Mouse (Mus musculus) kidney, embryonic 14.5 days (tissue): ENCODE results near the gene Atraid. TPM values are rescaled to one million over a fixed set of nuclear protein-coding genes. Genes with fewer than 3 reads are reported as not detected.
"Not testable (repeated sequence)": the region's sequence is repeated elsewhere in the genome, so short reads cannot be mapped to it uniquely, and the experiment has no call there.

Experiments used
- ATAC-seq: fragments of 200-750 bp; cut with Nextera tagmentation; 2 replicates; pipeline ENCODE4 v1.8.0; 2017; ENCODE audit warnings: moderate number of reproducible peaks, mild to moderate bottlenecking, moderate TSS enrichment, moderate library complexity; ENCODE audit not compliant: low FRiP score, low TSS enrichment
- H3K27ac ChIP-seq: fragments of 300-500 bp; sonication (generic); 2 replicates; pipeline ENCODE4 v1.5.1; 2014; ENCODE audit warnings: low read depth, mild to moderate bottlenecking, low read length, moderate library complexity, mixed read lengths
- H3K27me3 ChIP-seq: fragments of 300-500 bp; sonication (generic); 2 replicates; pipeline ENCODE4 v1.6.1; 2014; ENCODE audit warnings: mild to moderate bottlenecking, low read length; ENCODE audit not compliant: control insufficient read depth, insufficient read depth
- H3K36me3 ChIP-seq: fragments of 300-500 bp; sonication (generic); 2 replicates; pipeline ENCODE4 v1.6.1; 2014; ENCODE audit warnings: low read length, mixed read lengths; ENCODE audit not compliant: control insufficient read depth, insufficient read depth
- H3K4me1 ChIP-seq: fragments of 300-500 bp; sonication (generic); 2 replicates; pipeline ENCODE4 v1.6.1; 2014; ENCODE audit warnings: low read length, mixed read lengths; ENCODE audit not compliant: control insufficient read depth, insufficient read depth
- H3K4me2 ChIP-seq: fragments of 300-500 bp; sonication (generic); replicated peaks from 2 replicates; pipeline ENCODE4 v1.6.1; 2014; ENCODE audit warnings: low read depth, mild to moderate bottlenecking, low read length
- H3K4me3 ChIP-seq: fragments of 300-500 bp; sonication (generic); 2 replicates; pipeline ENCODE4 v1.5.1; 2014; ENCODE audit warnings: mild to moderate bottlenecking, low read length
- H3K9ac ChIP-seq: fragments of 300-500 bp; sonication (generic); 2 replicates; pipeline ENCODE4 v1.6.1; 2014; ENCODE audit warnings: low read depth, mild to moderate bottlenecking, low read length, moderate library complexity
- H3K9me3 ChIP-seq: fragments of 300-500 bp; sonication (generic); 2 replicates; pipeline ENCODE4 v1.6.1; 2016; ENCODE audit warnings: low read length; ENCODE audit not compliant: control insufficient read depth
- WGBS: fragments of 180-500 bp; shearing (Covaris S2); extraction: QIAGEN DNeasy Blood & Tissue Kit; methylation state at CpG from one replicate; pipeline ENCODE4 v1.1.7; 2014; 5-methylcytosine and 5-hydroxymethylcytosine counted together
- polyA plus RNA-seq: library from polyadenylated mRNA; unstranded; fragments of >200 nt; fragmentation: Nextera tagmentation; extraction: Ambion mirVana; gene quantifications from 2 replicates; pipeline ENCODE4 v1.2.1, GENCODE M21; 2014

The Atraid gene
- polyA plus RNA-seq, 1 experiment from 2014 or later: 144 TPM

DNA sequence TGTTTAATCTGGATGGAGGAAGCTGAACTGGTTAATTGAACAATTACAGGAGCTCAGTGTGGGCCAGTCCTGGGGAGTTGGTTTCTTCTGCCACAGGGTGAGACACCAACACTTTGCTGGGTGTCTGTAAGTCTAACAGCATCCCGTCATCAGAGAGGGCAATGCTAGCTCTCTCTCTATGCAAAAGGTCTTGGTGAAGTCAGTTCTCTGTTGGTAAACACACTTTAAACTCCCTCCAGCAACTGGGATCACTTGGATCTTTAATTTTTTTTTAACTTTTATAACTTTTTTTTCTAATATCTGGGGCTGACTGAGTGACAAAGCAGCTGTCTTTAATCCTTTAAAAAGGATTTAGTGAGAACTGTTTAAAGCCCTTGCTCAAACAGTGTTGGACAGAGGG lies 25.4 kb upstream of the Atraid start:
- H3K9ac ChIP-seq: no peak overlapping the region
- WGBS: 63% methylated on average over 1 of the region's 1 CpGs
- H3K27me3 ChIP-seq: no peaks in the 10 kb centered on the region
- no peaks in the 10 kb centered on the region for H3K36me3 ChIP-seq
- no peak overlapping the region for H3K4me3 ChIP-seq
- H3K9me3 ChIP-seq: no peaks in the 10 kb centered on the region
- ATAC-seq: no peak
- no peak overlapping the region for H3K4me2 ChIP-seq
- no peaks in the 10 kb centered on the region; the same call in 1 of the 2 replicates for H3K4me1 ChIP-seq
- no peak overlapping the region for H3K27ac ChIP-seq

DNA sequence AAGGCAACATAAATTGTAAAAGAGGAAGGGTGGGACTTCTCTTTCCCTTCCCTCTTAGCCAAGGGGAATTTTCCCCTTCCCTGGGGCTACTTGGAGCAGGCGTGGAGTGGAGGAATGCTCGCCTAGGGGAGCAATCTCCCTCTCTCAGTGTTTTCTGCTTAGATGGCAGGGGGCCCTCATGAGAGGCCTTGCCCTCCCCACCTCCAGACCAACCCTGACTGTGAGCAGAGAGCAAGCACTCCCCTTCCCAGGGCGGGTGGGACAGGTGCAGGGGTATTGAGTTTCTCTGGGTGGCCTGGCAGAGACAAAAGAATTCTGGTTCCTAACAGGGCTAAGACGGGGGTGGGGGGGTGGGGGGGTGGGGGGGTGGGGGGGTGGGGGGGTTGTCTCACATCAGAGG lies 24.9 kb upstream of the Atraid start:
- Histone ChIP-seq H3K9ac (no peak overlapping the region), H3K27ac (no peak overlapping the region), H3K36me3 (no peaks in the 10 kb centered on the region), H3K4me3 (no peak overlapping the region), H3K27me3 (no peaks in the 10 kb centered on the region), H3K4me1 (no peaks in the 10 kb centered on the region; the same call in 1 of the 2 replicates), H3K9me3 (no peaks in the 10 kb centered on the region), H3K4me2 (no peak overlapping the region)
- peak; percentile 62; the same call in 1 of the 2 replicates for ATAC-seq
- WGBS: 18% methylated on average over 4 of the region's 4 CpGs

DNA sequence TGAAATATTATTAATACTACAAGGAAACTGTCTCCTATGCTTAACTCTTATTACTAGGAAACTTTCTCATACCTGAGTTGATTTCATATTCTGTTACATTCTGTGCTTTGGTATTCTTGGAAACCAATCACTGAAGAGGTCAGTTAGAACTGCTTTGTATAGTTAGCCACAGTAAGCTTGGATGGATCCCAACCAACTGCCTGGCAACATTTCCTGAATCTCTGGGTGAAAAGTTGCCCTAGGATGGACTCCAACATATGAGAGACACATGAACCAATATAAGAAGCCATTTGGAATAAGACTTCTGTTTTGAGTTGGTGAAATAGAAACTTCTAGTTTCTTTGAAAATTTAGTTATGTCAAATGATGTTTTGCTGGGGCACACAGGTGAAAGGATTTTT lies 23.5 kb upstream of the Atraid start:
- no peaks in the 10 kb centered on the region; the same call in 1 of the 2 replicates for H3K4me1 ChIP-seq

DNA sequence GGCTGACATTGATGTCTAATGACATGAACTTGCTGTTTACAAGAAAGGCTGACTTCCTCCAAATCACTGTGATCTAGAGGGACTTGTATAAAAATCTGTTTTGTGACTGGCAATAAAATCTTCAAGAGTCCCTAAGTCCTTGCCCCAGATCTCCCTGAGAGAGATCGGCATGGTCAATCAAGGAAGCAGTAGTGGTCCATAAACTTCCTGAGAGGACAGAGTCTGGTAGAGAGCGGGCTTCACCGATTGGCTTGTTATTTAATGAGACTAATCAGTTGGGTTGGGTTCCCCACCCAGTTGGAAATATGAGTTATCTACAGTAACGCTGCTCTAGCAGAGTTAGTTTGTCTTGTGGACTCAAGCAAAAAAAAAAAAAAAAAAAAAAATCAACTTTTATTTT lies 17.2 kb upstream of the Atraid start:
- Histone ChIP-seq H3K4me1 (no peaks in the 10 kb centered on the region), H3K9ac (no peak overlapping the region), H3K27ac (no peak overlapping the region), H3K4me2 (no peak overlapping the region), H3K36me3 (no peaks in the 10 kb centered on the region; the same call in 1 of the 2 replicates), H3K27me3 (no peaks in the 10 kb centered on the region), H3K9me3 (no peaks in the 10 kb centered on the region), H3K4me3 (no peak overlapping the region)
- 0 out of 2 replicates have a peak, but pooled peaks have one; percentile 52 for ATAC-seq
- WGBS: 33% methylated on average over 4 of the region's 4 CpGs

More for the DNA sequence above, 23.5 kb upstream of the Atraid start:
- no peak overlapping the region for H3K27ac ChIP-seq
- H3K4me2 ChIP-seq: no peak overlapping the region
- no peaks in the 10 kb centered on the region for H3K36me3 ChIP-seq
- H3K9me3 ChIP-seq: no peaks in the 10 kb centered on the region
- H3K4me3 ChIP-seq: no peak overlapping the region
- no peaks in the 10 kb centered on the region for H3K27me3 ChIP-seq
- no peak overlapping the region for H3K9ac ChIP-seq
- ATAC-seq: no peak

DNA sequence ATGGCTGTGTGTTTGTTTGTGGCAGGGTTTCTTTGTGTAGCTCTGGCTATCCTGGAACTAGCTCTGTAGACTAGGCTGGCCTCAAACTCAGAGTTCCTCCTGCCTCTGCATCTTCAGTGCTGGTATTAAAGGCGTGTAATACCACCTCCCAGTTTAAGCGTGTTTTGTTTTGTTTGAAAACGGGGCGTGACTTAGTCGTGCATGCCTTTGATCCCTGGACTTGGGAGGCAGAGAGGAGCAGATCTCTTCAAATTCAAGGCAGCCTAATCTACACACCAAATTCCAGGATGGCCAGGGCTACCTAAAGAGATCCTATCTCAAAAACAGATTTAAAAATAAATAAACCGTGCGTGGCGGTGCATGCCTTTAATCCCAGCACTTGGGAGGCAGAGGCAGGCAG lies 16.6 kb upstream of the Atraid start:
- Histone ChIP-seq H3K27ac (no peak overlapping the region), H3K4me3 (no peak overlapping the region), H3K9me3 (no peaks in the 10 kb centered on the region), H3K27me3 (no peaks in the 10 kb centered on the region), H3K36me3 (no peaks in the 10 kb centered on the region; the same call in 1 of the 2 replicates), H3K9ac (no peak overlapping the region), H3K4me1 (no peaks in the 10 kb centered on the region), H3K4me2 (no peak overlapping the region)
- ATAC-seq: no peak
- WGBS: 83% methylated on average over 8 of the region's 8 CpGs

DNA sequence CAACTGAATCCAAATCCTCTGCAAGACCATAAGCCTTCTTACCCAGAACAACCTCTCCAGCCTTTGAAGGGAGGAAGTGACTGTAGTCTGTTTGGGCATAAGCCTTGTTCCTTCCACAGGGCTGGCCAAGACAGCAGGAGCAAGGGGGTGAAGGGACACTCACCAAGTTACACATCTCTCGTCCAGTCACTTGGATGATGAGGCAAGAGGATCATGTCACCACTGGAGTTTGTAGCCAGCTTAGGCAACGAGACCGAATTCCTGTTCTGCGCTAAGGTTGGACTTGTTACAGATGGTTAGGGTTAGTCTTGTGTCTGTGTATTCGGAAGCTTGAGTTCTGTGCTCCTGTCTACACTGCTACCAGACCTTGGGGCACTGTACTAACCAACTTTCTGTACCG lies 13.4 kb upstream of the Atraid start:
- Histone ChIP-seq H3K27ac (no peak overlapping the region), H3K4me2 (no peak overlapping the region), H3K4me1 (no peaks in the 10 kb centered on the region), H3K9me3 (no peaks in the 10 kb centered on the region), H3K4me3 (no peak overlapping the region), H3K27me3 (no peaks in the 10 kb centered on the region), H3K9ac (no peak overlapping the region), H3K36me3 (peaks cover 9% of the 10 kb centered on the region; the same call in 1 of the 2 replicates)
- no peak for ATAC-seq
- 91% methylated on average over 6 of the region's 6 CpGs for WGBS

DNA sequence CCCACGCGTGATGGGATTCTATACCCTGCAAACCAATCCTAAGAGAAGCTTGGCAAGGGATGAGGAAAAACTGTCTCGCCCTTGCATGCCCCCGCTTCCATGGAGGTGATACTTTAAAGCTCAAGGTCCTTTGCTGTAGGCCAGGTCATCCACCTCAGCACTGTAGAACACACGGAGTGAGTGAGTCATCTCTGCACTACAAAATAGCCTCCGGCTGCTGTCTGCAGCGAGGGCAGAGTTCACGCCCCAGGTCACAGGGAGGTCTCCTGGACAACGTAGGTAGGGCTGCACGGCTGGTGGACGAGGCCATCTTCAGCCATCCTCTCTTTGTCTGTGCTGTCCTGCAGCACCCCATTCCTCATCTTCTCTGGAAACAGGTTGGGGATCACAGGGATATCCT lies 11.6 kb upstream of the Atraid start:
- not testable (repeated sequence) for H3K9me3 ChIP-seq, H3K9ac ChIP-seq, H3K27ac ChIP-seq, ATAC-seq, H3K27me3 ChIP-seq, H3K4me3 ChIP-seq, H3K4me2 ChIP-seq, H3K4me1 ChIP-seq
- peaks cover 15% of the 10 kb centered on the region; the same call in 1 of the 2 replicates for H3K36me3 ChIP-seq
- WGBS: 85% methylated on average over 11 of the region's 11 CpGs

DNA sequence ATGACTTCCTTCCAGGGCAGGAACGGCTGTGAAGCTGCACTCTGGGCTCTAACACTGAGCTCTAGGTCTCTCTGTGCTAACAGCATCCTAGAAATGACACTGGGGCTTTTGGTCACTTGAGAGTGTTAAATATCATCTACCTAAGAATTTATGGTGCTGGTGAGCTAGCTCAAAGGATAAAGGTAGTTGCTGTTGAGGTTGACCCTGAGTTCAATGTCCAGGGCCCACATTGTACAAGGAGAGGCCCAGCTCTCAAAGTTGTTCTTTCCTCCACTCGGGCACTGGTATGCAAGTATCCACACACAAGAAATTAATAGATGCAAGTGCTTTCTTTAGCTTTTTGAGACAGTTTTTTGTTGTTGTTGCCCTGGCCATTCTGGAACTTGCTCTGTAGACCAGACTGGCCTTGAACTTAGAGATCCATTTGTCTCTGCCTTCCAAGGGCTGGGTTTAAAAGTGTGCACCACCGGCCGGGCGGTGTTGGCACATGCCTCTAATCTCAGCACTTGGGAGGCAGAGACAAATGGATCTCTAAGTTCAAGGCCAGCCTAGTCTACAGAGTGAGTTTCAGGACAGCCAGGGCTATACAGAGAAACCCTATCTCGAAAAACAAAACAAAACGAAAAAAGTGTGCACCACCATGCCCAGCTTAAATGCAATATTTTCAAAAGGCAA lies 9.8 kb upstream of the Atraid start:
- peaks cover 22% of the 10 kb centered on the region; the same call in 1 of the 2 replicates for H3K36me3 ChIP-seq
- 88% methylated on average over 7 of the region's 7 CpGs for WGBS
- no peaks in the 10 kb centered on the region for H3K4me1 ChIP-seq
- no peak overlapping the region for H3K4me2 ChIP-seq
- no peaks in the 10 kb centered on the region for H3K27me3 ChIP-seq
- no peak for ATAC-seq
- H3K4me3 ChIP-seq: no peak overlapping the region
- H3K9ac ChIP-seq: no peak overlapping the region
- H3K27ac ChIP-seq: no peak overlapping the region
- H3K9me3 ChIP-seq: no peaks in the 10 kb centered on the region

DNA sequence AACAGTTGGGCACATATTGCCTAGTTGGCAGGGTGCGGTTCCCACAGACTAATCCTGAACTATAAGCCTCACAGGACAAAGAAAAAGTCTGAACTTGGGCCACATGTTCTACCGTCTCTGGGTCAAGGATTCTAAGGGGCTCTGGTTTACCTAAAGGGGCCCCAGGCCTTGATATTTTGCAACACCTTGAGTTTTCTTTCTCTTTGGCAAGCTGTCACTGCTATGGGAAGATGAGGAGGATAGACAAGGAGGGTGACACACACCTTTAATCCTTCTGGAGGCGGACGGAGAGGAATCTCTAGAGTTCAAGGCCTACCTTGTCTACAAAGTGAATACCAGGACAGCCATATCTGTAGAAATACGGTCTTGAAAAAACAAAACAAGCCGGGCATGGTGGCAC lies 1.7 kb upstream of the Atraid start:
- peaks cover 7% of the 10 kb centered on the region; the same call in 1 of the 2 replicates for H3K36me3 ChIP-seq
- H3K4me2 ChIP-seq: no peak overlapping the region
- no peaks in the 10 kb centered on the region for H3K9me3 ChIP-seq
- H3K27ac ChIP-seq: no peak overlapping the region
- WGBS: 91% methylated on average over 6 of the region's 6 CpGs
- H3K27me3 ChIP-seq: no peaks in the 10 kb centered on the region
- H3K4me3 ChIP-seq: no peak overlapping the region
- peaks cover 7% of the 10 kb centered on the region; the same call in 1 of the 2 replicates for H3K4me1 ChIP-seq
- no peak for ATAC-seq
- no peak overlapping the region for H3K9ac ChIP-seq
